Comparison of ENCODE assay signal across 8 mouse cellular contexts in the genomic region with DNA sequence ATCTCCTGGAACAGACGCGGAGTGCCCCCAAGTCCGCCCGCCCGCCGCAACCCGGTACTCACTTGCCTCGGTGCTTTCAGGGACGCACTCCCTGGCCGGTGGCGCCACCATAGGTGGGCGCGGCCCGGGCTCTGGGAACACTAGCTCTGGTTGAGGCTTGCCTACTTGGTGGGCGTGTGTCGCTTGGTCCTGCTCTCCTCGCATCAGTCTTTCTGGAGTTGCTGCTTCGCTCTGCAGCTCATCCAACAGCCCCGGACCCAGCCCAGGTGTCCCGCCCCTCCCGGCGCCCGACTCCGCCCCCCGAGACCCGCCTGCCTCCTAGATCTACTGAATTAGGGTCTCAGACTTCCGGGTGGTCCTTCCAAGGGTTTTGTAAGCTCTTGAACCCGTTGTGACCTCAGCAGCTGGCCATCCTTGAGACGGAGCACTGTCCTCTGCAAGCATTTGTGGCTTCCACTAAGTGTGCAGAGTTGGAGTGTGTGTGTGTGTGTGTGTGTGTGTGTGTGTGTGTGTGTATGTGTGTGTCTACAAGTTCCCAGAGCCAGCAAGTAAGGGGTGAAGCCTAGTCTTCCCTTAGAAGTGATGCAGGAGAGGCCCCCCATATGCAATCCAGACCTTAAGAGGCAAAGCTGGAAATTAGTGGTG. TPM values are rescaled to one million over a fixed set of nuclear protein-coding genes. Genes with fewer than 3 reads are reported as not detected.
DNase-seq lines count a peak whose midpoint lies in the region; ATAC-seq and TF ChIP-seq lines count a peak whose summit lies in the region.

Gene Prokr2 (minus strand): TSS at position 254 of the 645 bp plus-strand sequence.

- H3K9ac ChIP-seq in limb, embryonic 15.5 days = peak within 1 kb of the TSS; percentile 18; the same call in 1 of the 2 replicates

- no peak for TF ChIP-seq CTCF in layer of hippocampus, adult 2 months (conservative IDR thresholded peaks at IDR 0.05)
- no peak for TF ChIP-seq CTCF in cortical plate, adult 2 months (IDR thresholded peaks at IDR 0.05; ENCODE audit: extremely low read depth, insufficient read depth, low read length)
- no peak for TF ChIP-seq CTCF in olfactory bulb, adult 2 months (IDR thresholded peaks at IDR 0.05; ENCODE audit: insufficient read depth, low read depth, low read length)

- H3K27me3 ChIP-seq in limb, embryonic 15.5 days = peaks cover 13% of the 10 kb centered on the region

- H3K36me3 ChIP-seq in limb, embryonic 15.5 days = no peaks in the 10 kb centered on the region

- H3K9me3 ChIP-seq in limb, embryonic 15.5 days = no peaks in the 10 kb centered on the region

- peak within 1 kb of the TSS; percentile 87 for H3K4me2 ChIP-seq in limb, embryonic 15.5 days

- H3K4me3 ChIP-seq in layer of hippocampus, adult 2 months = peak within 1 kb of the TSS; percentile 54
- peak within 1 kb of the TSS; percentile 33 for H3K4me3 ChIP-seq in cortical plate, adult 2 months (ENCODE audit: insufficient read depth, low read length)
- H3K4me3 ChIP-seq in limb, embryonic 15.5 days = peak within 1 kb of the TSS; percentile 48
- H3K4me3 ChIP-seq in olfactory bulb, adult 2 months (ENCODE audit: insufficient read depth, low read depth, low read length) = peak within 1 kb of the TSS; percentile 67

- H3K27ac ChIP-seq in layer of hippocampus, adult 2 months = no peak within 1 kb of the TSS; the same call in 1 of the 2 replicates
- H3K27ac ChIP-seq in cortical plate, adult 2 months (ENCODE audit: insufficient read depth, low read length) = no peak within 1 kb of the TSS
- H3K27ac ChIP-seq in limb, embryonic 15.5 days = no peak within 1 kb of the TSS
- H3K27ac ChIP-seq in olfactory bulb, adult 2 months (ENCODE audit: insufficient read depth, low read depth, low read length) = 0 out of 2 replicates have a peak within 1 kb of the TSS, but pooled peaks have one; percentile 12

- no peak for TF ChIP-seq POLR2A in cortical plate, adult 2 months (IDR thresholded peaks at IDR 0.05; ENCODE audit: extremely low read depth, insufficient read depth, low read length)
- TF ChIP-seq POLR2A in olfactory bulb, adult 2 months (IDR thresholded peaks at IDR 0.05; ENCODE audit: insufficient read depth, low read depth, low read length) = no peak

- under 1% methylated on average over 29 of the region's 29 CpGs for WGBS in limb, embryonic 15.5 days
- 2% methylated on average over 29 of the region's 29 CpGs for WGBS in olfactory bulb, adult 2 months

- DNase-seq in layer of hippocampus, adult 2 months (ENCODE audit: low spot score in 2 of 2) = no peak
- no peak for DNase-seq in layer of hippocampus, adult 11-12 months (ENCODE audit: low spot score)
- DNase-seq in urinary bladder, postnatal 25 days (ENCODE audit: low spot score) = no peak

- peak; percentile 52 for ATAC-seq in granulocyte monocyte progenitor cell, adult 5-6 weeks (replicated peaks; ENCODE audit: poor library complexity, severe bottlenecking)
- ATAC-seq in limb, embryonic 15.5 days (ENCODE audit: insufficient number of reproducible peaks, low FRiP score, low TSS enrichment, low read depth) = no peak
- no peak for ATAC-seq in erythroid progenitor cell, adult 5-6 weeks (replicated peaks; ENCODE audit: low FRiP score, poor library complexity, severe bottlenecking)

- no peaks in the 10 kb centered on the region for H3K4me1 ChIP-seq in cortical plate, adult 2 months (ENCODE audit: control insufficient read depth, insufficient read depth, low read length)
- H3K4me1 ChIP-seq in limb, embryonic 15.5 days = peaks cover 14% of the 10 kb centered on the region
- H3K4me1 ChIP-seq in olfactory bulb, adult 2 months (ENCODE audit: control insufficient read depth, insufficient read depth, low read length) = peaks cover 12% of the 10 kb centered on the region

RNA-seq across cellular contexts. Expression of gene Prokr2, which starts in this region (rescaled TPM):
- 1 to 10 TPM; 1.9 to 2.9 TPM for total RNA-seq in layer of hippocampus, adult 2 months (2021)
- polyA plus RNA-seq in cortical plate, adult 2 months (2012; rRNA removed) = 0.44 and 0.52 TPM in 2 replicates
- total RNA-seq in granulocyte monocyte progenitor cell, adult 5-6 weeks (2014; fragmentation: Nextera tagmentation) = not detected in 2 replicates
- total RNA-seq in granulocyte monocyte progenitor cell, adult 5-6 weeks (2017) = not detected in 2 replicates
- polyA plus RNA-seq in limb, embryonic 15.5 days (2015; fragmentation: Nextera tagmentation; extraction: Ambion mirVana) = 2.4 and 4.2 TPM in 2 replicates
- polyA plus RNA-seq in olfactory bulb, adult 2 months (2012; ENCODE audit: insufficient read depth, insufficient read length, low replicate concordance, missing spikeins) = not detected in 2 replicates
- total RNA-seq in erythroid progenitor cell, adult 5-6 weeks (2015; ENCODE audit: low replicate concordance) = not detected in 2 replicates
- not detected in 2 replicates for total RNA-seq in erythroid progenitor cell, adult 5-6 weeks (2017; ENCODE audit: low replicate concordance)

Comparison
In these comparisons a context has a peak if more than half of its experiments do, and no peak if none do; other contexts are left out.
1. Peak in ATAC-seq in granulocyte monocyte progenitor cell, adult 5-6 weeks; RNA of the gene not detected or under 1 TPM.